Mouse (Mus musculus) stomach, embryonic 14.5 days (tissue): ENCODE results near the gene Gm21988. TPM values are rescaled to one million over a fixed set of nuclear protein-coding genes. Genes with fewer than 3 reads are reported as not detected.

Source experiments
- ATAC-seq: fragments of 200-750 bp; cut with Nextera tagmentation; 2 replicates; pipeline ENCODE4 v1.8.0; 2017; ENCODE audit warnings: low read depth, moderate TSS enrichment; ENCODE audit not compliant: insufficient number of reproducible peaks, insufficient read depth, low FRiP score
- H3K27ac ChIP-seq: fragments of 300-500 bp; sonication (generic); 2 replicates; pipeline ENCODE4 v1.5.1; 2014; ENCODE audit warnings: mild to moderate bottlenecking, low read length, moderate library complexity, mixed read lengths
- H3K27me3 ChIP-seq: fragments of 300-500 bp; sonication (generic); 2 replicates; pipeline ENCODE4 v1.6.1; 2014; ENCODE audit warnings: low read length, control low read depth, mixed read lengths; ENCODE audit not compliant: control insufficient read depth, insufficient read depth
- H3K36me3 ChIP-seq: fragments of 300-500 bp; sonication (generic); 2 replicates; pipeline ENCODE4 v1.6.1; 2014; ENCODE audit warnings: mild to moderate bottlenecking, control low read depth, low read length, moderate library complexity, mixed read lengths; ENCODE audit not compliant: control insufficient read depth, insufficient read depth
- H3K4me1 ChIP-seq: fragments of 300-500 bp; sonication (generic); 2 replicates; pipeline ENCODE4 v1.6.1; 2014; ENCODE audit warnings: low read length, control low read depth, mixed read lengths; ENCODE audit not compliant: control insufficient read depth, insufficient read depth
- H3K4me2 ChIP-seq: fragments of 300-500 bp; sonication (generic); replicated peaks from 2 replicates; pipeline ENCODE4 v1.6.1; 2014; ENCODE audit warnings: low read depth, low read length, control low read depth
- H3K4me3 ChIP-seq: fragments of 300-500 bp; sonication (generic); 2 replicates; pipeline ENCODE4 v1.5.1; 2014; ENCODE audit warnings: low read depth, low read length, control low read depth
- H3K9ac ChIP-seq: fragments of 300-500 bp; sonication (generic); replicated peaks from 2 replicates; pipeline ENCODE4 v1.6.1; 2014; ENCODE audit warnings: low read depth, mild to moderate bottlenecking, control low read depth, low read length, moderate library complexity, mixed read lengths
- H3K9me3 ChIP-seq: fragments of 300-500 bp; sonication (generic); 2 replicates; pipeline ENCODE4 v1.6.1; 2016; ENCODE audit warnings: low read depth, low read length, control low read depth; ENCODE audit not compliant: control insufficient read depth
- WGBS: fragments of 180-500 bp; shearing (Covaris S2); extraction: QIAGEN DNeasy Blood & Tissue Kit; methylation state at CpG from one replicate; pipeline ENCODE4 v1.1.7; 2014; 5-methylcytosine and 5-hydroxymethylcytosine counted together
- polyA plus RNA-seq: library from polyadenylated mRNA; unstranded; fragments of >200 nt; fragmentation: Nextera tagmentation; extraction: Ambion mirVana; gene quantifications from 2 replicates; pipeline ENCODE4 v1.2.1, GENCODE M21; 2014

Gm21988 gene
- 9.2 and 13.3 TPM in 2 replicates for polyA plus RNA-seq

DNA sequence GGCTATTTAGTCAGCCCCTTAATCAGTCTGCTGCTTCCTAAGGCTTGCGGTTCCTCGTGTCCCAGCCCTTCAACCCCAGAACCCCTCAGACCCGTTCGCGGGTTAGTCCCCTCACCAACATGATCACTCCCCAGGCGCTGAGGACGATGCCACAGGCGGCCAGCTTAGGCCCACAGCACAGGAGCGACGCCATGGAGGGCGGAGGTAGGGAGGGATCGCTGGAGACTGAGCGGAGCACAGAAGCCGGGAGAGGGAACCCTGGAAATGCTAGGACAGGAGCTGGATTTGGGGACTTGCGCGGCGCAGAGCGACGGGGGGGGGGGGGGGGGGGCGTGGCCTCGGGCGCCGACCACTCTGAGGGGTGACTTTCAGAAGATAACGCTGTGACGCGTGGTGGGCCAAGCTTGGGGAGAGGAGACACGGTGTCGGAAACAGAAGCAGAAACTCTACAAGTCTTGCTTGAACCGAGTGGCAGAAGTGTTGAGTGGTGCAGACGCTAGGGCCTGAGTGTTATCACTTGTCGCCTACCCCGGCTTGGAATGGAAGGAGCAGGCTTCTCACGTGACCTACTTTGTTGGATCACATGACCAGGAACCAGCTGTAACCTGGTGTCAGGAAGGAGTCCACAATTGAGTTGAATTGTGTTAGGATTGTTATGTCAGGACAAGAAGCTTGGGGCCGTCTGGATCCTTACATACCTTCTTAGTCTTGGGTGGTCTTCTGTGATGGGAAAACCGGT lies at the start of gene Gm21988, which contains the start of gene Rnasek:
Gene Gm21988, minus strand, starts transcription at position 290 of the 739 bp plus-strand sequence.
Gene Rnasek, minus strand, starts transcription at position 302 of the 739 bp plus-strand sequence.
- H3K4me1 ChIP-seq = peaks cover 18% of the 10 kb centered on the region
- H3K27me3 ChIP-seq = no peaks in the 10 kb centered on the region
- peak within 1 kb of the TSS; percentile 58 for H3K9ac ChIP-seq
- peak within 1 kb of the TSS; percentile 96 for H3K4me2 ChIP-seq
- WGBS = under 1% methylated on average over 29 of the region's 35 CpGs
- peak within 1 kb of the TSS; percentile 34 for H3K27ac ChIP-seq
- 0 out of 2 replicates have a peak, but pooled peaks have one; percentile 29 for ATAC-seq
- H3K4me3 ChIP-seq = peak within 1 kb of the TSS; percentile 64
- no peaks in the 10 kb centered on the region for H3K9me3 ChIP-seq
- peaks cover 6% of the 10 kb centered on the region for H3K36me3 ChIP-seq

DNA sequence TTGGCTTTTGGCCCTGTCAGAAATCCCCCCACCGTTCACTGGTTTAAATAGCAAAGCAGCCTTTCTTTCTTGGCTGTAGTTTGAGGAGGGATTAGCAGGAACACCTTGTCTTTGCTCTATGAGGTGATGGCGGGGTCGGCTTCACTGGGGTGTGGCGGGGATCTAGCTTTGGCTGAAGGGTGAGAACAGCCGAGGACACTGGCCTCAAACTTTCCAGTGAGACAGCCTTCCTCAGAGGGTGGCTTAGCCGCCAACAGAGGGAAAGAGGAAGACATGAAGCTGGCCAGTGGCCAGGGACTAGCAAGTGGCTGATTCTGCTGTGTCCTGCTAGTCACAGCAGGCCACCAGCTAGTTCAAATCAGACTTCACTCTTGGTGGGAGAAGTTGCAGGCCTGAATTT lies 49.6 kb upstream of the Gm21988 start:
- 0 out of 2 replicates have a peak, but pooled peaks have one; percentile 28 for ATAC-seq
- no peaks in the 10 kb centered on the region for H3K36me3 ChIP-seq
- H3K27me3 ChIP-seq = no peaks in the 10 kb centered on the region
- peaks cover 5% of the 10 kb centered on the region; the same call in 1 of the 2 replicates for H3K4me1 ChIP-seq
- H3K27ac ChIP-seq = peak overlapping the region; percentile 35
- H3K4me2 ChIP-seq = no peak overlapping the region
- H3K9ac ChIP-seq = no peak overlapping the region
- no peaks in the 10 kb centered on the region for H3K9me3 ChIP-seq
- 25% methylated on average over 6 of the region's 6 CpGs for WGBS
- H3K4me3 ChIP-seq = no peak overlapping the region

DNA sequence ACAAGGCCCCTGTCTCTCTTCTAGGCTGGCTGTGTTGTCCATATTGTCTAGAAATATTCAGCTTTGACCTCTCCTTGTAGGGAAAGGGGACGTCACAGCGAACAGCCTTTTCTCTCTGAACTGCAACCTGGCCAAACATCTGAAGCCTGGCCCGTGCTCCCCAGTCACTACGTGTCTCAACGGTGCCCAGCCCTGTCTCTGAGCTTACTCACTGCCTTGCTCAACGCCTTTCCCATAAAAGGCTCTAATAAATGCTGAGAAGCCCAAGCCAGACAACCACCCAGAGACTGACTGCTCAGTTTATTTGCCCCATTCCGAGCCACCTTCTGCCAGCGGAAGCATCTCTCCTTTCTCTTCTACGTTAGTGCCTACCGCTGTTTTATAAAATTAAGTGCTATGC lies 48.5 kb upstream of the Gm21988 start:
- Histone ChIP-seq H3K36me3 (no peaks in the 10 kb centered on the region), H3K27ac (0 out of 2 replicates have a peak overlapping the region, but pooled peaks have one; percentile 23), H3K9me3 (no peaks in the 10 kb centered on the region), H3K4me3 (no peak overlapping the region), H3K4me2 (no peak overlapping the region), H3K27me3 (no peaks in the 10 kb centered on the region), H3K4me1 (peaks cover 8% of the 10 kb centered on the region; the same call in 1 of the 2 replicates), H3K9ac (no peak overlapping the region)
- ATAC-seq = no peak
- WGBS = 74% methylated on average over 10 of the region's 10 CpGs

DNA sequence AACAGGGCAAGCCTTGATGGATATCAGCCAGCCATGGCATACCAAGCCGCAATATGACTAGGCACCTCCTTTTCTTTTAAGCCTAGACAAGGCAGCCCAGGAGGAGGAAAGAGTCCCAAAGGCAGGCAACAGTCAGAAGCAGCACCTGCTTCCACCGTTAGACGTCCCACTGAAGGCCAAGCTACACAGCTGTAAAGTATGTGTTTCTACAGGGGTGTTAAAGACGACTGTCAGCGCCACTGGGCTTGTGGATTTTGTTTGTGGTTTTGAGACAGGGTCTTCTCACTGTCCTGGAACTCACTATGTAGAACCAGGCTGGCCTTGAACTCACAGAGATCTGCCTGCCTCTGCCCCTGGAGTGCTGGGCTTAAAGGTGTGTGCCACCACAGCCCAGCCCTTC lies 46.1 kb upstream of the Gm21988 start:
- whole genome bisulfite sequencing = 73% methylated on average over 5 of the region's 5 CpGs
- no peak overlapping the region for H3K27ac ChIP-seq
- no peak for ATAC-seq
- peaks cover 8% of the 10 kb centered on the region; the same call in 1 of the 2 replicates for H3K4me1 ChIP-seq
- no peak overlapping the region for H3K9ac ChIP-seq
- no peak overlapping the region for H3K4me3 ChIP-seq
- H3K4me2 ChIP-seq = no peak overlapping the region
- no peaks in the 10 kb centered on the region for H3K36me3 ChIP-seq
- no peaks in the 10 kb centered on the region for H3K27me3 ChIP-seq
- no peaks in the 10 kb centered on the region for H3K9me3 ChIP-seq

DNA sequence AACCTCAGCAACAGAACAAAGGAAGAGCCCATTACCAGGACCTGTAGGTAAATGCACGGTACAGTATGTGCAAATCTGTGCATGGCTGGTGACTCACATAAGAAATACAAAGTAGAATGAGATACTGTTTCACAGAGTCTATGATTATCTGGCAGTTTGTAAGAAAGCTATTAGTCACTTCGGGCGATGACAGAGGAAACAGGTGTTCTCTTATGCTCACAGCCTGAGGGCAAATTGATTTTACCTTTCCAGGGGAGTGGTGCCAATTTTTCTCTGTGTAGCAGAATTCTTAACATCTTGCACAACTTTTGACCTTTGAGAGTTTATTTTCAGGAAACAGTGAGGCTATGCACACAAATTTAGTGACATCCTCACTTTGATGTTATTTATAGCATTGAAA lies 45.1 kb upstream of the Gm21988 start:
- H3K36me3 ChIP-seq = no peaks in the 10 kb centered on the region
- no peaks in the 10 kb centered on the region for H3K9me3 ChIP-seq
- H3K4me1 ChIP-seq = peaks cover 13% of the 10 kb centered on the region; the same call in 1 of the 2 replicates
- no peak overlapping the region for H3K4me2 ChIP-seq
- H3K9ac ChIP-seq = no peak overlapping the region
- no peaks in the 10 kb centered on the region for H3K27me3 ChIP-seq
- H3K4me3 ChIP-seq = no peak overlapping the region
- WGBS = 54% methylated on average over 3 of the region's 3 CpGs
- peak overlapping the region; percentile 39; the same call in 1 of the 2 replicates for H3K27ac ChIP-seq
- ATAC-seq = no peak

DNA sequence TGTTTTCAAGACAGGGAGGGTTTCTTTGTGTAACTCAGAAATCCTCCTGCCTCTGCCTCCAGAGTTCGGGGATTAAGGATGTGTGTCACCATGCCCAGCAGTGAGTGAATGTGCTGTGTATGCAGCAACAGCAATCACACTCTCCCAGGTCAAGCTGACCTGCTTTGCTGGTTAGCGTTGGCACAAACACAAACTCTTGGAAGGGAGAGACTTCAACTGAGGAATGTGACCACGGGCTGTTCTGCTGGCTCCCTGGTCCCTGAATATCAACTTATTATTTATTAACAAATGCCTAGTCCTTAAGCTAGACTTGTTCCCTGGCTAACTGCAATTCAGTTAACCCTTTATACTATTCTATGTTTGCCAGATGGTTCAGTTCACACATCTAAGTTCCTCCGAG lies 44.0 kb upstream of the Gm21988 start:
- no peak overlapping the region for H3K9ac ChIP-seq
- no peak overlapping the region for H3K27ac ChIP-seq
- H3K27me3 ChIP-seq = no peaks in the 10 kb centered on the region
- no peak overlapping the region for H3K4me3 ChIP-seq
- 68% methylated on average over 4 of the region's 4 CpGs for WGBS
- no peak overlapping the region for H3K4me2 ChIP-seq
- no peak for ATAC-seq
- no peaks in the 10 kb centered on the region for H3K9me3 ChIP-seq
- no peaks in the 10 kb centered on the region for H3K36me3 ChIP-seq
- peaks cover 13% of the 10 kb centered on the region; the same call in 1 of the 2 replicates for H3K4me1 ChIP-seq

DNA sequence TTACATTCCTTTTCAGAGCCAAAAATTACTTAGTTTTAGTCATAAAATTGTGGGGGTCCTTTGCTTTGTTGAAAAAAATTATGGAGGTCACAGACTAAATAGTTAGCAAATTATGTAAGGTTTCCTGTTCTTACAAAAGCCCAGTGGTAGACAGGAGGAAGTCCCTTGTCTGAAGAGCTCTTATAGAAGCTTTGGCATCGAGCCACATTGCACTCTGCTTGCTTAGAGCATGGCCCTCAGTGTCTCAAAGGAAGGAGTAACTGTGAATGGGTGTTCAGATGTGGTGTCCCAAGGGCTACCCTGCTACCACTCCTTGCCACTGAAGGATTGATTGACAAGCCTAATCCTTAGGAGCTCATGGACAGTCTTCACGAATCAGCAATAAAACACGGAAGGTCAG lies 40.8 kb upstream of the Gm21988 start:
- Histone ChIP-seq H3K27me3 (no peaks in the 10 kb centered on the region), H3K9me3 (no peaks in the 10 kb centered on the region), H3K9ac (no peak overlapping the region), H3K36me3 (no peaks in the 10 kb centered on the region), H3K4me2 (no peak overlapping the region), H3K4me3 (no peak overlapping the region), H3K4me1 (peaks cover 13% of the 10 kb centered on the region; the same call in 1 of the 2 replicates), H3K27ac (no peak overlapping the region)
- ATAC-seq = no peak
- 68% methylated on average over 3 of the region's 3 CpGs for WGBS

DNA sequence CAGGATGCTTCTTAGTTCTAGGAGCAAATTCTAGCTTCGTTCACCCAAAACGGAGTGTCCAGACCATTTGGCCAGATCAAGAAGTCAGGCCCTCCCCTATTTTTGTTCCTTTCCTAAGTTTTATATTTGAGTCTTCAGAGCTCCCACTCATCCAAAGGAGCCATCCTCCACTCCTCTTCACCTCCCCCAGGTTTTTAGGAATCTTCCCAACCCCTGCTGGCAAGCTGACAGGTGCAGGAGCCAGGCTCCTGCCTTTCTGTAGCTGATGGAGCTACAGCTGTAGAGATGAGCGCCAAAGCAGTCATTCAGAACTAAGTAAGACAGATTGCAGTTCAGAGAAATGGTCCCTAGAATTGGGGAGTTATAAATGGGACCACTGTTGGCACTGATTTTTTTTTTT lies 39.3 kb upstream of the Gm21988 start:
- no peak overlapping the region for H3K9ac ChIP-seq
- H3K4me3 ChIP-seq = no peak overlapping the region
- ATAC-seq = no peak
- no peak overlapping the region for H3K27ac ChIP-seq
- peaks cover 5% of the 10 kb centered on the region; the same call in 1 of the 2 replicates for H3K4me1 ChIP-seq
- H3K36me3 ChIP-seq = no peaks in the 10 kb centered on the region
- no peak overlapping the region for H3K4me2 ChIP-seq
- H3K9me3 ChIP-seq = no peaks in the 10 kb centered on the region
- WGBS = 60% methylated on average over 3 of the region's 3 CpGs
- no peaks in the 10 kb centered on the region for H3K27me3 ChIP-seq
